14 mouse cellular contexts compared by ENCODE assay signal in genomic region chr16:29946966-29947365, GRCm38 (mm10).
DNase-seq lines count a peak whose midpoint lies in the region; ATAC-seq and TF ChIP-seq lines count a peak whose summit lies in the region.
"Had no signal": no experiment of that assay in that cellular context is flagged by ENCODE, and none has a peak within 500 bp of the region (broad histone marks: within the 10 kb centered on the region; RNA-seq: fewer than 3 reads in every experiment).

No protein-coding gene starts in this region.

- H3K9me3 ChIP-seq in hindbrain, postnatal 0 days (ENCODE audit: low read length) = no peaks in the 10 kb centered on the region
- H3K9me3 ChIP-seq in hindbrain, embryonic 11.5 days (ENCODE audit: control insufficient read depth, low read length) = no peaks in the 10 kb centered on the region
- no peaks in the 10 kb centered on the region for H3K9me3 ChIP-seq in forebrain, embryonic 12.5 days
- H3K9me3 ChIP-seq in liver, embryonic 11.5 days (ENCODE audit: control insufficient read depth, low read length) = no peaks in the 10 kb centered on the region
- H3K9me3 ChIP-seq: embryonic facial prominence, embryonic 12.5 days; hindbrain, embryonic 15.5 days; liver, embryonic 12.5 days; midbrain, embryonic 13.5 days; neural tube, embryonic 15.5 days had no signal

- H3K9ac ChIP-seq in hindbrain, postnatal 0 days (replicated peaks; ENCODE audit: low read length) = no peak overlapping the region
- no peak overlapping the region for H3K9ac ChIP-seq in hindbrain, embryonic 11.5 days (ENCODE audit: low read depth, low read length)
- no peak overlapping the region for H3K9ac ChIP-seq in forebrain, embryonic 12.5 days
- no peak overlapping the region for H3K9ac ChIP-seq in liver, embryonic 11.5 days (ENCODE audit: low read depth, low read length)
- H3K9ac ChIP-seq: embryonic facial prominence, embryonic 12.5 days; hindbrain, embryonic 15.5 days; midbrain, embryonic 13.5 days; neural tube, embryonic 15.5 days had no signal

- no peak overlapping the region for H3ac ChIP-seq in myocyte (ENCODE audit: control insufficient read depth, insufficient read length)

- no peak overlapping the region for H3K4me3 ChIP-seq in hindbrain, postnatal 0 days (ENCODE audit: low read length)
- no peak overlapping the region for H3K4me3 ChIP-seq in hindbrain, embryonic 11.5 days (ENCODE audit: low read depth, low read length)
- H3K4me3 ChIP-seq in myocyte = no peak overlapping the region
- H3K4me3 ChIP-seq in forebrain, embryonic 12.5 days (replicated peaks) = no peak overlapping the region
- no peak overlapping the region for H3K4me3 ChIP-seq in liver, embryonic 11.5 days (ENCODE audit: low read depth, low read length)
- no peak overlapping the region for H3K4me3 ChIP-seq in thymus, adult 2 months (ENCODE audit: control insufficient read depth, insufficient read depth, low read length)
- H3K4me3 ChIP-seq: embryonic facial prominence, embryonic 12.5 days had no signal

- no peak overlapping the region for H3K4me2 ChIP-seq in hindbrain, postnatal 0 days (ENCODE audit: low read depth, low read length)
- H3K4me2 ChIP-seq in hindbrain, embryonic 11.5 days (replicated peaks; ENCODE audit: low read depth, low read length) = no peak overlapping the region
- peak overlapping the region; percentile 95 for H3K4me2 ChIP-seq in myocyte (ENCODE audit: low read depth)
- H3K4me2 ChIP-seq in forebrain, embryonic 12.5 days = no peak overlapping the region
- no peak overlapping the region for H3K4me2 ChIP-seq in liver, embryonic 11.5 days

- WGBS in hindbrain, postnatal 0 days = 59% methylated on average over 5 of the region's 5 CpGs
- 92% methylated on average over 5 of the region's 5 CpGs for WGBS in hindbrain, embryonic 11.5 days
- WGBS in forebrain, embryonic 12.5 days = 87% methylated on average over 5 of the region's 5 CpGs
- WGBS in liver, embryonic 11.5 days = 79% methylated on average over 5 of the region's 5 CpGs
- 44% methylated on average over 5 of the region's 5 CpGs for WGBS in thymus, adult 2 months

- intact Hi-C loops in heart, postnatal 14 days (cut with DNase I) = loop anchor here (1.0 to 2.0 kb wide), 2 partner anchors 62 to 116 kb away; no protein-coding TSS in a partner anchor

- no peak for TF ChIP-seq CTCF in hindbrain, postnatal 0 days (IDR thresholded peaks at IDR 0.05; ENCODE audit: low read depth)
- no peak for TF ChIP-seq CTCF in thymus, adult 2 months (IDR thresholded peaks at IDR 0.05; ENCODE audit: borderline replicate concordance, control insufficient read depth, extremely low read depth, insufficient read depth, low read length, poor library complexity)

- no peak for TF ChIP-seq POLR2A in myocyte (IDR thresholded peaks at IDR 0.05; ENCODE audit: insufficient read length, low read depth)
- no peak for TF ChIP-seq POLR2A in thymus, adult 2 months (IDR thresholded peaks at IDR 0.05; ENCODE audit: control insufficient read depth, extremely low read depth, insufficient read depth, low read length, poor library complexity)

- H3K79me2 ChIP-seq in myocyte (ENCODE audit: control insufficient read depth, insufficient read depth) = no peaks in the 10 kb centered on the region

- no peaks in the 10 kb centered on the region for H3K36me3 ChIP-seq in hindbrain, postnatal 0 days (ENCODE audit: insufficient read depth, low read length)
- H3K36me3 ChIP-seq in hindbrain, embryonic 11.5 days (ENCODE audit: control insufficient read depth, insufficient read depth, low read length) = no peaks in the 10 kb centered on the region
- H3K36me3 ChIP-seq in myocyte (ENCODE audit: control insufficient read depth, insufficient read depth) = no peaks in the 10 kb centered on the region
- H3K36me3 ChIP-seq in forebrain, embryonic 12.5 days (replicated peaks) = no peaks in the 10 kb centered on the region
- no peaks in the 10 kb centered on the region for H3K36me3 ChIP-seq in liver, embryonic 11.5 days (ENCODE audit: control insufficient read depth, insufficient read depth, low read length)
- H3K36me3 ChIP-seq in thymus, adult 2 months (ENCODE audit: control insufficient read depth, insufficient read depth, low read length) = no peaks in the 10 kb centered on the region
- H3K36me3 ChIP-seq: embryonic facial prominence, embryonic 12.5 days; hindbrain, embryonic 15.5 days; liver, embryonic 12.5 days; midbrain, embryonic 13.5 days; neural tube, embryonic 15.5 days had no signal

- DNase-seq in hindbrain, postnatal 0 days (ENCODE audit: low spot score) = peak; percentile 18
- no peak for DNase-seq in hindbrain, embryonic 11.5 days (ENCODE audit: low spot score)
- peak; percentile 34 for DNase-seq in gastrocnemius, postnatal 25 days
- DNase-seq in heart, postnatal 14 days = peak; percentile 67 to 75
- no peak for DNase-seq in liver, embryonic 11.5 days (ENCODE audit: low spot score)
- DNase-seq in thymus, adult 2 months = no peak
- DNase-seq: thymus, postnatal 25 days had no signal

- H3K27me3 ChIP-seq in hindbrain, postnatal 0 days (ENCODE audit: insufficient read depth, low read length) = no peaks in the 10 kb centered on the region
- H3K27me3 ChIP-seq in hindbrain, embryonic 11.5 days (ENCODE audit: control insufficient read depth, insufficient read depth, low read length) = peaks cover 3% of the 10 kb centered on the region; the same call in 1 of the 2 replicates
- H3K27me3 ChIP-seq in myocyte (ENCODE audit: control insufficient read depth, insufficient read depth, insufficient read length) = no peaks in the 10 kb centered on the region
- H3K27me3 ChIP-seq in forebrain, embryonic 12.5 days = peaks cover 29% of the 10 kb centered on the region; the same call in 1 of the 2 replicates
- no peaks in the 10 kb centered on the region; the same call in 1 of the 2 replicates for H3K27me3 ChIP-seq in liver, embryonic 11.5 days (replicated peaks; ENCODE audit: control insufficient read depth, insufficient read depth, low read length)
- H3K27me3 ChIP-seq in thymus, adult 2 months (ENCODE audit: control insufficient read depth, insufficient read depth, low read length) = no peaks in the 10 kb centered on the region
- H3K27me3 ChIP-seq: embryonic facial prominence, embryonic 12.5 days had no signal

- peaks cover 9% of the 10 kb centered on the region; the same call in 1 of the 2 replicates for H3K4me1 ChIP-seq in hindbrain, postnatal 0 days (ENCODE audit: insufficient read depth, low read length)
- H3K4me1 ChIP-seq in hindbrain, embryonic 11.5 days (replicated peaks; ENCODE audit: control insufficient read depth, insufficient read depth, low read length) = no peaks in the 10 kb centered on the region; the same call in 1 of the 2 replicates
- H3K4me1 ChIP-seq in forebrain, embryonic 12.5 days = peaks cover 17% of the 10 kb centered on the region
- H3K4me1 ChIP-seq in liver, embryonic 11.5 days (replicated peaks; ENCODE audit: control insufficient read depth, insufficient read depth, low read length) = peaks cover 19% of the 10 kb centered on the region
- peaks cover 9% of the 10 kb centered on the region; the same call in 1 of the 2 replicates for H3K4me1 ChIP-seq in thymus, adult 2 months (replicated peaks; ENCODE audit: control insufficient read depth, insufficient read depth, low read length)

- ATAC-seq in hindbrain, postnatal 0 days = no peak
- no peak for ATAC-seq in hindbrain, embryonic 11.5 days (ENCODE audit: low FRiP score)
- no peak for ATAC-seq in forebrain, embryonic 12.5 days (ENCODE audit: low FRiP score)
- ATAC-seq in liver, embryonic 11.5 days (replicated peaks; ENCODE audit: low FRiP score) = no peak

- no peak overlapping the region for H3K27ac ChIP-seq in hindbrain, postnatal 0 days
- H3K27ac ChIP-seq in hindbrain, embryonic 11.5 days (ENCODE audit: low read depth, low read length) = no peak overlapping the region
- H3K27ac ChIP-seq in forebrain, embryonic 12.5 days = no peak overlapping the region
- H3K27ac ChIP-seq in liver, embryonic 11.5 days (ENCODE audit: low read depth, low read length) = no peak overlapping the region
- H3K27ac ChIP-seq in thymus, adult 2 months (ENCODE audit: control insufficient read depth, insufficient read depth, low read length) = no peak overlapping the region
- H3K27ac ChIP-seq: hindbrain, embryonic 15.5 days; liver, embryonic 12.5 days; midbrain, embryonic 13.5 days had no signal

TF ChIP-seq in myocyte, 11 proteins besides CTCF, POLR2A, EP300 and RAD21:
- TF ChIP-seq MYOG (IDR thresholded peaks at IDR 0.05; ENCODE audit: control insufficient read depth in 1 of 3, insufficient read depth in 1 of 3, insufficient read length in 2 of 3, low read depth in 2 of 3) = peak; percentile 71 to 93 (median 73)
- no peak for TF ChIP-seq SRF (IDR thresholded peaks at IDR 0.05; ENCODE audit: control insufficient read depth, insufficient read length, low read depth)
- no peak for TF ChIP-seq MAX (IDR thresholded peaks at IDR 0.05; ENCODE audit: low read depth)
- no peak for TF ChIP-seq REST (IDR thresholded peaks at IDR 0.05; ENCODE audit: insufficient read depth, insufficient read length)
- TF ChIP-seq CEBPB (IDR thresholded peaks at IDR 0.05; ENCODE audit: insufficient read depth, poor library complexity, severe bottlenecking) = no peak
- TF ChIP-seq USF1 (IDR thresholded peaks at IDR 0.05; ENCODE audit: low read depth) = no peak
- peak; percentile 73 for TF ChIP-seq TCF3 (IDR thresholded peaks at IDR 0.05; ENCODE audit: insufficient read length, low read depth)
- TF ChIP-seq POLR2AphosphoS2 (IDR thresholded peaks at IDR 0.05; ENCODE audit: insufficient read length, low read depth) = no peak
- peak; percentile 30 to 94 (median 86) for TF ChIP-seq MYOD1 (IDR thresholded peaks at IDR 0.05; ENCODE audit: control insufficient read depth in 1 of 3, insufficient read length in 2 of 3, low read depth in 2 of 3)
- no peak for TF ChIP-seq E2F4 (IDR thresholded peaks at IDR 0.05; ENCODE audit: insufficient read depth)
- TF ChIP-seq TCF12 (IDR thresholded peaks at IDR 0.05; ENCODE audit: insufficient read depth, poor library complexity, severe bottlenecking) = peak; percentile 86

Comparison
In these comparisons a context has a peak if more than half of its experiments do, and no peak if none do; other contexts are left out.
1. DNase-seq: peak in hindbrain, postnatal 0 days (single experiment), gastrocnemius, postnatal 25 days (single experiment) and heart, postnatal 14 days (2 of 2); none in hindbrain, embryonic 11.5 days (single experiment), liver, embryonic 11.5 days (single experiment) and thymus, adult 2 months (single experiment).